Mouse (Mus musculus): ENCODE data around the gene Usp15.
A peak's percentile ranks its signal among the peaks of the same experiment; 100 is the strongest.
"Not testable (repeated sequence)": the region's sequence is repeated elsewhere in the genome, so short reads cannot be mapped to it uniquely, and the experiment has no call there.

Usp15 gene

DNA sequence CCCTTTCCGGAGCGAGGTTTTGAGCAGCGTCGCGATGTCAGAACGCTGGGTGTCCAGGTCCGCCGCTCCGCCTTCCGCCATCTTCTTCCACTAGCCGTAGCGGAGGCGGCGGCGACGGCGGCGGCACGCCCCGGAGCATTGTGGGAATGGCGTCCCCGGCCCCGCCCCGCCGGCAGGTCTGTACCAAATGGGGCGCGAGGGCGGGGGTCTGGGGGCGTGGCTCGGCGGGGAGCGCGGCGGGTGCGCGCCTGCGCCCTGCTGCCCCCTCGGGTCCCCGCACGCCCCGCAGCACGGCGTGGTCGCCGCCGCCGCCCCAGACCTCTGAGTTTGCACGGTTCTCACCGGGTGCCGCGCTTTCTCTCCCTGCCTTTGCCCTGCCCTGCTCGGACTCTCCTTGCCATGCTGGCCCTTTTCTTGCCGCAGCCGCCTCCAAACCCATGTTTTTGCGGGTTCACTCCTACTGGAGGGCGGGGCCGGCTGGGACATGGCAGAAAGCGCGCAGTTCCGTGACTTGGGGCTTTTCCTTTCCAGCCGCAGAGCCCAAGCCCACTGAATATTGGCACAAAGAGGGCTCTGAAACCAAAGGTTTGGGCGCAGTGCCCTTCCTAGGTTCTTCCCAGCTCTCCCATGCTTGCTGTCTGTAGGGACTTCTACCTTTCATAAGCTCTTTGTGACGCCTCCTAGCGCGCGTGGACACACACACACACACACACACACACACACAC lies at the start of gene Usp15:
Usp15 (minus strand) TSS at position 161 of the 725 bp plus-strand sequence.
- peak; percentile 92 for DNase-seq

DNA sequence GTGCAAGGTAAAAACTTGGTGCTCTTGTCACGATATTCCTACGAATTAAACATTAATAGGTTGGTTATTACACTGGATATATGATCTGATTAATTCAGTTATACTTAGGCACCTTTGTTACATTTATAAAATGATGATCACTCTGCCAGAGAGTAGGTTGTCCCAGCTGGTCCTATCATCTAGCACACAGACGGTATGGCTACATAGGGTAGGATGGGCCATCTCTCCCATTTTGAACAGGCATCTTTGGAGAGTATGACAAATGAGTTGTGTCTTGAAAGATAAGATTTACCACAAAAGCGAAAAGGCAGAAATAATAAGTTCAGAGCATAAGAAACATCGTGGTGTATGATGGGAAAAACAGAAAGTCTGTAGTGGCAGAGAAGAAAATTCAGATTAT lies 32.6 kb upstream of the Usp15 start:
- no peak for DNase-seq

DNA sequence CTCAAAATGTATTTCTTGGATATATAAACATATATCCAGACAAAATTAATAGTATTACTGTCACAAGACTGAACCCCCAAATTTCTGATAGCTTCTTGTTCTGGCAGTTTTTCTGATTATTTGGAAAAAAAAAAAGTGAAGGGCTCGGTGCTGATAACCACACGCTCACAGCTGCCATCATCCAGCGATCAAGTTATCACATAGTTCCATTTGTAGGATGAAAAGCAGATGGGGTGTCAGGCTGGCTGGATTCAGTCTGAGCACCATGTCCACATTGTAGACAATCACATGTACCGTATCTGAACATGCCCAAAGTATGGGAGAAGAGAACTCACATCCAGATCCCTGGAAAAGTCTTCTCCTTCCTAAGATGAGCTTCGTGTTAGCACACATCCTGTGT lies 26.0 kb upstream of the Usp15 start:
- DNase-seq: no peak

DNA sequence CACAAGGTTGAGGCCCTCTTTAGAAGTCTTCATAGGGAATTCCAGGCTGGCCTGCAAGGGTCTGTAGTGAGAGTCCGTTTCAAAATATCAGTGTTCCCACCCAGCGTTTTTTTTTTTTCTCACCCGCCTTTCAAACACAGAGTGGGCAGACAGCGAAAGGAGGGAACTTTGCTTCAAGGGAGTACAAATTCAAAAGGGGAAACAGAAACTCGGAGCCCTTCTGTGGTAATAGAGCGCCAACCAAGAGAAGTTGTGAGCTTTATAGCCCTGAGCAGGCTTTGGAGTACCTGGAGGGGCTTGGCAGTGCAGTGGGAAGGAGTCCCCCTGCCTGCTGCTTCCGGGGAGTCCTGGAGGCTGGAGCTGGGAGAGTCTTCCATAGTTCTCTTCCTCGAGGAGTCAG lies 12.7 kb upstream of the Usp15 start:
- no peak for DNase-seq

DNA sequence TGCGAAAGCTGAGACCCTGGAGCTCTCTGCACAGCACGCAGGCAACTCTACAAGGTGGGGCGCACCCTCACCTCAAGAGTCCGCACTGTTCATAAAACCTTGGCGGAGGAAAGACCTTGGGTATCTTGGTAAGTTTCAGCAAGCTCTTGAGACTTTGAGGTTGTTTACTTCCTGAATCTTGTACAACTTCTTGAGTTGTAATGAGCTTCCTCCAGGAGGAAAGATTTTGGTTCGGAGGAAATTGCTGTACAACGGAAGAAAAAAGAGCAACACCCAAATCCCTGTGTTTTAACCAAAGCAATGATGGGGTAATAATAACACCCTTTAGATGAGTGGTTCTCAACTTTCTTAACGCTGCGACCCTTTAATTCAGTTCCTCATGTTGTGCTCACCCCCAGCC lies 11.5 kb upstream of the Usp15 start:
- no peak for DNase-seq

DNA sequence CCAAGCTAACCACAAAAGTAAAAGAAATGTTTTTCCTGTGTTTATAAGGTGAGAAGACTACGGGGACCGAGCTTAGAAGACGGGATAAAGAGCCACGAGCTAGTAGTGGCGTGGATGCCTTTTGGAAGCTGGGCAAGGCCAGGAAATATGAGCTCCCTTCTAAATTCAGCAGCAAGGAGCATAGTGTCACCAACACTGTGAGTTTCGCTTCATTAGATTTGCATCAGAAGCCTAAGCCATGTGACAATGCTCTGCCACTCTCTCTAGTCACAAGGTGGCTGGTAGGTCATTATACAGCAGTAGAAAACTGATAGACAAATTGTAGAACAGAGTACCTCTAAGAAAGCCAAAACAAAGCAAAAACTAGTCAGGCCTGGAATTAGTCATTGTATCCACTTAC lies 9.3 kb upstream of the Usp15 start:
- DNase-seq: no peak

DNA sequence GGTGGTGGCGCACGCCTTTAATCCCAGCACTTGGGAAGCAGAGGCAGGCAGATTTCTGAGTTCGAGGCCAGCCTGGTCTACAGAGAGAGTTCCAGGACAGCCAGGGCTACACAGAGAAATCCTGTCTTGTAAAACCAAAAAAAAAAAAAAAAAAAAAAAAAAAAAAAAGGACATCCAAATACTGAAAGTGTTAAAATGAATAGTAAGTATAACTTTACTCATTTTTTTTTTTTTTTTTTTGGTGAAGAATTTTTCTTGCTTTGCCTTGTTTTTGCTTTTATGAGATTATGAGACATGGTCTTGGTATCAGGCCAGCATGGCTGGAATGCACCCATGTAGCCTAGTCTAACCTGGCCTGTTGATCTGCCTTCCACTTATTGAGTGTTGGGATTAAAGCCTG lies 8.6 kb upstream of the Usp15 start:
- DNase-seq: not testable (repeated sequence)

DNA sequence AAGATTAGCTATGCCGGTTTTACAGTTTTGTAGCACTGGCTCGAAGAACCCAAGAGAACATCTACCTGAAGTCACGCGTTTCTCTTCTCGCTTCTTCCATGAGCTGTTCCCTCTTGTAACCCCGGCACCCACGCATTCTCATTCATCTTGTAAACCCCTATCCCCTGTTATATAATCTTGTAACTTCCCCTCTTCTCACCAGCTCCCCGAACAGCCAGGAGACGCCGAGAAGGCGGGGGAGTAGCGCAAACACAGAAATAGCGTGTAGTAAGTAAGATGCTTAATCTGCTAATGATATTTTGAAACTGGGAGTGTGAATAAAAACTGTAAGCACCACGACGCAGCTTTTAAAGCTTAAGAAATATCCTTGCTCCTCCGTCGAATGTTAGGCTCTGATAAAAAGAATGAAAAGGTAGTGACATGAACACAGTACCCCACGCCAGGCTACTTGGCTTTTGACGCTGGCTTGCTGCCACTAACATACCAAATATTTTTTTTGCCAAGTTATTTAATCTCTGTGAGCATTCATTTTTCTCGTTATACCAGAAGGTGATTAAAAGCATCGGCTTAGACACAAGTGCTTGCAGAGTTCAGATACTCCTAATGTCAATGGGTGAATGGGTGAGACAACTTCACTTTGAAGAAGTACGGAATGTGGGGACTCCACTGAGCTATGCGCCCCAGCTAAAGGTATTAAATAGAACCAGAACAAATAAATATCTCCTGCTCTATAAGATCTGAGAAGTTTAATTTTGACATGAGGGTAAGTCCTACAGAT lies 5.4 kb upstream of the Usp15 start:
- no peak for DNase-seq

DNA sequence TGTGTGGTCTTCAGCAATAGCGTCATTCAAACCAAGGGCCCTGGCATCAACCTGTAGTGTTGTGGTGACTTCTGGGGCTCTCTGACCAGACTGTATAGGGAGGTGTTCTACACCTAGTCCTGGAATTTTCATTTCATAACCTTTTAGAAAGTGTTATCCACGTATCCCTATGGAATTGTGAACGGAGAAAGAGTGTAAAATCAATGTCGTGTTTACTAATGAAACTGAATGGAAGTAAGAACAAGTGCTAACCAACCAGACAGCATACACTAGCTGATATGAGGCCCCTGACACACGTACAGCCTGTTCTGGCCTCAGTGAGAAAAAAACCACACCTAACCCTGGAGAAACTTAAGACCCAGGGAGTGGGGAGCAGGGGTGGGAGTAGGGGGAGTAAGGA lies 4.6 kb upstream of the Usp15 start:
- no peak for DNase-seq

DNA sequence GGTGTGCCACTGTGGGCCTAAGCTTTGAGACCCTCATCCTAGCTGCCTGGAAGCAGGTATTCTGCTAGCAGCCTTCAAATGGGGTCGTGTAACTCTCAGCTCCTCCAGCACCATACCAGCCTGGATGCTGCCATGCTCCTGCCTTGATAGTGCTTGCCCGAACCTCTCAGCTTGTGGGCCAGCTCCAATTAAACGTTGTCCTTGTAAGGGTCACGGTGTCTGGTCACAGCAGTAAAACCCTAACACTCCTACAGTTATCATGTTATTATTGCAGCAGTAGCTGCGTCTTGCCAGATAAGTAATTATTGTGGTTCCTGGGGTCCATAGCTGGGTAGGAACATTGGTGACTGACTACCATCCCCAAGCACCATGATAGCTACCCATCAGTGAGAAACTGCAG lies 4.2 kb upstream of the Usp15 start:
- DNase-seq: no peak

DNA sequence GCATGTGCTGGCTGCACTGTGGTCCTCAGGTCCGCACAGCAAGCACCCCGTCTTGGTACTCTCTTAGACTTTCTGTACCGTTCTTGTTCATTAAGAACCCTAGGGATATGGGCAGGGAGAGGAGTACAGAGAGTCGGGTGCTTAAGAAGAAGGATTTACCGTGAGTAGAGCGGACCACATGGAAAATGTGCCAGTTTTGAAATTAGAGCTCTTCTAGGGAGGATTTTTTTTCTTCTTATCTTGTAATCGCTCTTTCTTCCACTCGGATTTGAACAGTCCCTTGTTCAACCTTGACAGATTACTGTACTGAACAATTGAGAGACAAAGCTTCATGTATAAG lies 3.5 kb upstream of the Usp15 start:
- DNase-seq: no peak

DNA sequence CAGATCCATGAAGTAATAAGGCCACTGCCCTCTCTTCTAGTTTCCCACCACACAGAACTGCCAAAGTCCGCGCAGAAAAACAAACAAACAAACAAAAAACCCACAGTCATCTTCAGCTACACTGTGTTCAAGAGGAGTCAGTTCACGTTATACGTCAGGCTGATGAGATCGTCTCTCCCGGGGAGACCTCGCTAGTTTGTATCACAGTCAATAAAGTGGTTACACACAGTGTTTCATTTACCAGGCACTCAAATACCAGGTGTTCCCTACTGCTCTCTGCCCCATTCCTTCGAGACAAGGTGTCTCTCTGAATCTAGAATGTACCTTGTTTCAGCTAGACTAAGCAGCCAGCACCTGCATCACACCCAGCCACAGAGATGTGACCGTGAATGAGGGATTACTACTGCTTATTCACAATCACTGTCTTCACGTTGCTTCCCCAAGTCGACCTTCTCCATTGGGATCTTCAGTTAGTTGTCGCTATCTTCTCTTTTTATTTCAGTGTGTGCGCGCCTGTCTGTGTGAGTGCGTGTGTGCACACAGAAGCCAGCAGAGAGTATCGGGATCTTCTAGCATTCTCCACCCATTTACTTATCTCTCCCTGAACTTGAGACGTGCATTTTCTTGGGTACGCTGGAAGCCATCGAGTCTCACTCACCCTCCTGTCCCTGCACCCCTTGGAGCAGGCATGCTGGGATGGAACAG lies 3.0 kb upstream of the Usp15 start:
- no peak for DNase-seq

DNA sequence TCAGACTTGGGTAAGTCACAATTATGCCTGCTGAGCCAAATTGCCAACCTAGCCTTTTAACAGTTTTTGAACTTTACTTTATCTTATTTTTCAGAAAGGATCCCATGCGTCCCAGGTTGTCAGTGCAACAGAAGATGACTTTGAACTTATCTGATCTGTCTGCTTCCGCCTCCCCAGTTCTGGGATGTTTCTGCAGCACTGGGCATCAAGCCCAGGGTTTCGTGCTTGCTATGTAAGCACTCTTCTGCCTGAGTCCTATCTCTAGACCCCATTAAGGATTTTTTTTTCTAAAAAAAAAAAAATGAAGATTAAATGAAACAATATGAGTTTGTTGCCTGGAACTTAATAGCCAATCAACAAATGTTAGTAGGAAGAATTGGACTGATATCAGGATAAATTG lies 2.3 kb upstream of the Usp15 start:
- DNase-seq: no peak

DNA sequence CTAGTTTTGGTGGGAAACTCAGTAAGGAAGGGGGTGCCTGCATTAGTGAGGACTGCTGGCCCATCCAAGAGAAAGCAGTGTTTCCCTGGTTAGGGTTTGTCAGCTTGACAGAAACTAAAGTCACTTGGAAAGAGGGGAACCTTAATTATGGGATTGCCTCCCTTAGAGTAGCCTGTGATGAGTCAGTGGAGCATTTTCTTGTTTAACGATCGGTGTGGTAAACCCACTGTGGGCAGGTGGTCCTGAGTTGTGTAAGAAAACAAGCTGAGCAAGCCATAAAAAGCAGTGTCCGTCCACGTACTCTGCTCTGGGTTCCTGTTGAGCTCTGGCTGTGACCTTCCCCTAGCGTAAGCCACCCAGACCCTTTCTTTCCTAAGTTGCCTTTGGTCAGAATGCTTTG lies 1.4 kb upstream of the Usp15 start:
- no peak for DNase-seq

DNA sequence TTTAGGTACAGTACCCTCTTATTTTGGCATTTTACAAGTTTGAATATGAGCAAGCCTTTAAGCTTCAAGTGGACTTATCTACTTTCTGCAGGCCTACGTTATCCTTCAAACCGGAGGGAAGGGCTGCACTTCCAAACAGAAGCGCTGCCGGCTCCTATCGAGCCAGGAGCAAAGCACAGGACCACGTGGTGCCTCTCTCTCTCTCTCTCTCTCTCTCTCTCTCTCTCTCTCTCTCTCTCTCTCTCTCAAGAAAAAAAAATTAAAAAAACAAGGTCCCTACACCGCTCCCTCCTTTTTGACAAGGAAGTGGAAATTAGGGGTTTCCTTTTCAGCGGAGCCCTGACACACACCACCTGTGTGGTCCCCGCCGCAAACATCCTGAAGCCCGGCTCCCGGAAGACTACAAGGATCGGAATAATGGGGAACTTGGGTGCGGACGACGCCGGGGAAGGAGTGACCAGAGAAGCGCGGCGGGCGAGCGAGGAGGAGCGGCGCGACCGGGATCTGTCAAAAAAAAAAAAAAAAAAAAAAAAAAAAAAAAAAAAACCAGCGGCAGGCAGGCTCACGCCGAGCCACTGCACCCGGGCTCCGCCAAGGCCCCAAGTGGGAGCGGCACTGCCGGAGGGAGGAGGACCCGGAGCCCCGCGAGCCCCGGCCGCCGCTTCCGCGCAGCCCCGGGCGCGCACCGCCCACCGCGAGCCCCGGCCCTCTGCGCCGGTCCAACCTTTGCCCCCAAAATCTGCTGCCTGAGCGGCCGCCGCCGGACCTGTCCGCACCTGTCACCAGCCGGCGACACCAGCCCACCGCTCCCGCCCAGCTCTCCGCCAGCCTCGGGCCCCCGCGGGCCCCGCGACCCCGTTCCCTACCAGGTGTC lies 597 bp downstream of the Usp15 start:
- DNase-seq: peak; percentile 17

DNA sequence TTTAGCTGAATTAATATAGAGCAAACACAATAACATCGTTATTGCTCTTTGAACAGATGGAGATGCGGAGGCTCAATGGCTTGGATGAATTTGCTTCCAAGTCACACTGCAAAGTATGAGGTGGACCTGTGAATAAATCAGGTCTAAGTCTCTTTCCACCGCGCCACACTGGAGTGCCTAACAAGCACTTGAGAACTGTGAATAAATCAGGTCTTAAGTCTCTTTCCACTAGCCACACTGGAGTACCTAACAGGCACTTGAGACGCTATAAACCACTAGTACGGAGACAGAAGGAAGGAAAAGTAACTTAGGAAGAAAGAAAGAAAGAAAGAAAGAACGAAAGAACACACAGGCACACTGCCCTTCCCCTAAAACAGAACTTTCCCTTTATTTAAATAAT lies 1.3 kb downstream of the Usp15 start:
- DNase-seq: no peak

DNA sequence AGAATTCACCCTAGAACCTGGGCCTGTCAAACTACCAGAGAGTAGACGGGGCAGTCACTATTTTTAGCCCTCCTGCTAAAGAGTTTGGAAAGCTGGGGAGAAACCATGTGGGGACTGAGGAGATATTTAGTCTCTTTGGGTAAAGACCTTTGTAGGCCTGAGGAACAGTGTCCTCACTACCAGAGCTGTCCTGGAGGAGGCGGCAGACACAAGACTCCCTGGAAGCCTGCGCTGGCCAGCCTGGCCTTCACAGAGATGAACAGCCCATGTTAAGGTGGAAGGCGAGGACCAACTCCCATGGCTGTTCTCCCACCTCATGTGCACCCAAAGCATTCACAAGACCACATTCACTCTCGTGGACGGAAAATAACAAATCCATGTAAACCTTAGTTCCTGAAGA lies 5.8 kb downstream of the Usp15 start:
- DNase-seq: no peak

DNA sequence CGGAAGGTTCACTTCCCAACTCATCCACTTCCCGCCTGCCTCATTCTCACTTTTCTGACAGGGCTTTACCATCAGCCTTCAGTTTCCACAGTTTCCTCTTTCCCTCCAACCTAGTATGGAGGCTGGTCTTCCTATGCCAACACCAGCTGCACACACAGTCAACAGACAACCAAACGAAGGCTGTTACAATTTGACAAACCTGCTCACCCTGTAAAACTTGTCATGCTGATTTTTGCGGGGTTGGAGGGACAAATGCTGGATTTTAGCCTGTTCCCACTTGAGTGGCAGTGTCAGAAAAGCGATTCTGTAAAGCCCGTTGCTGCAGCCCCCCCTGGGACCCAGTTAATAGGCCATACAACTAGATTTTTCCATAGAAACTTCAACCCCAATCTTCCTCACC lies 9.5 kb downstream of the Usp15 start:
- DNase-seq: no peak

DNA sequence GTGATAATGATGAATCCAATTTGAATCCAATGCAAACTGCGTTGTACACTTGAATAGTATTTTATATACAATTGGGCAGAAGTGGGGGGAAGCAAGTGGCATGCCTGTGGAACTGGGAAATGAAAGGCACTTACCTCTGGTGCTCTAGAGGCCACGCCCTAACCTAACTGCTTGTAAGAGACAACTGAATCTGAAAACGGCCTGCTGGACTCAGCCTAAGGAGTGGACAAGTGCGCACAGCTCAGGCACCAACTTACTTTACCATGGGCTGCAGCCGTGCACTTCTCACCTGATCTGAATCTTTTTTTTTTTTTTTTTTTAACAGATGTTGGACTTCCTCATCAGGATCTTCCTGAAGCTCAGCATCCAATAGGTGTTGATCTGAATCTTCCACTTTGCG lies 10.9 kb downstream of the Usp15 start:
- DNase-seq: no peak

DNA sequence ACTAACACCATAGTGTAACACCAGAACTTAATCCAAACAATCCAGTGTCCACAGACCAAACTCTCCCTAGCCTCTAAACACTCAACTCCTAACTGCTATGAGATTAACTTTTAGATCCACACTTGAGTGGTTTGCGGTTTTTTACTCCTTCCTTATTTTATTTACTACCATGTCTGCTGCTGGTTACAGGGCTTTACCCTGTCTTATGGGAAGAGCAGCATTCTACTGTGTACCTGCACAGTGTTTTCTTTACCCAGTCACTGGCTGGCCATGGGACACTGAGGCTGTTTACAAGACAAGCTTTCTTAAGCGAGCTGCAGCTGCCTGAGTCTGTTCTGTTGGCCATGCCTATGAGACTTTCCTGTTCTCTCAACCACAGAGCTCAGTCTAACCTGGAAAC lies 13.1 kb downstream of the Usp15 start:
- DNase-seq: no peak

DNA sequence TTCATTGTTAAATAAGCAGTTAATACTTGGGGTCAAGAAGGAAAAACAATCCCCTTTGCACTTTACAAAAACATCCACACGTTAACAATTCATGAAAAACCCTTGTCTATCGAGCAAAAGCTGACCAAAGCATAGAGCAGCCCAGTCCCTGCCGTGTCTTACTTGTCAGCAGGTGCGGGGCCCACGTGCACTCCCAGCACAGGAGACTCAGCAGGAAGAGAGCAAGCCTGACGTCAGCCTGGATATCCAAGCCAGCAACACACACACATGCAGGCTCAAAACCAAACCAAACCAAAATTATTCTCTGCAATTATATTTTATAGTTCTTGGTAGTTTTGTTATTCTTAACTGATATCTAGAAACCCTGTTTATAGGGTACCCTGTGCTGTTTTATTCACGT lies 13.6 kb downstream of the Usp15 start:
- DNase-seq: peak; percentile 61

DNA sequence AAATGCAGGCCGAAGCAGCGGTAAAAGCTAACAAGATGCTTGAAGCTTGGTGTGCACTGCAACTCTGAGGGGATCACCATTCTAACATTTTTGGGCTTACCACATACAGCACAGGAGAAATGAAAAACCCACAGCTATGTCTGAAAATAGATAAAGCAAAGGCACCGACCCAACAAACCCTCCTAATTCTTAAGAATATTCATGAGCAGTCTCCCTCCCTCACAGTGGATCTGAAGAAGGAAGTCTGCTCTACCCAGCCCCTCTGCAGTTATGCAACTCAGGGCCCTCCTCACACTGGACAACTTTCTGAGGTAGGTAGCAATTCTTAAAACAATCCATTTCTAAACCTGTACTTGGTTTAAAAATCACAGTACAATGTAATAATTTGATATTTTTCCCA lies 14.4 kb downstream of the Usp15 start:
- no peak for DNase-seq

DNA sequence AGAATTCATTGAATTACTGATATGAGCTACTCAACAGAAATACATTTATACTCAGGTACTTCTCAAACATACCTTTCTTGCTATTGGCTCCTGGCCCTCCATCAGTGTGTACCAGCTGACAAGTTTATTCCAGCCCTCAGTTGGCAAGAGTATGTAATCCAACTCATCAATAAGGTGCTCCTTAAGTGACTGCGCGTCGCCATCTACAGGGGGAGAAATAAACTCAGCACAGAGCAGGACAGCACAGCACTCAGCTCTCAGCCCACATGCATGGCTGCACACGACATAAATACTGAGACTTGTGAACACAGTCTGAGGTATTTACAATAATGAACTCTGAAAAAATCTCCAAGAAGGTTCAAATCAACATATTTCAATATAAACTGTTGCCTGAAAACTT lies 21.0 kb downstream of the Usp15 start:
- DNase-seq: no peak

Measured in cerebellum, adult 11 months (tissue).